Mouse (Mus musculus): Measurements from ENCODE around the gene Dock10.

DNA sequence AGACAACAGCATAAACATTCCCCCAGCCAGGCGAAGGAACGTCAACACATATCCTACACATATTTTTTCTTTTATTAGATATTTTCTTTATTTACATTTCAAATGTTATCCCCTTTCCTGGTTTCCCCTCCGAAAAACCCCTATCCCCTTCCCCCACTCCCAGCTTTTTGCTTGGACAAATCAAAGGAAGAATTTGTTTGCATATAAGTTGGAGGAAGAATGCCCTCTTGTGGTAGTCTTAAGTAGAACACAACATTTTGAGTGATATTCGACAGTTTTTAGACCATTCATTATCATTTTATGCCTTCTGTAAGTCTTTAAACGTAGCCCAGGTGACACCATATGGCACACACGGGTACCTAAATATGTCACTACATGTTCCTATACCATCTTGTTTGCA lies 242.5 kb downstream of the Dock10 start:
- TF ChIP-seq CTCF (IDR thresholded peaks at IDR 0.05; ENCODE audit: insufficient read depth, low read depth, low read length) = no peak
- TF ChIP-seq POLR2A (IDR thresholded peaks at IDR 0.05; ENCODE audit: insufficient read depth, low read depth, low read length) = no peak
